Mouse (Mus musculus): ENCODE measurements at regions not wholly inside any gene's neighbourhood (a gene's known extent, or its start where the extent isn't known, plus 50 kb on each side); places are given as distances from the start of the nearest gene placed in this dataset.

GRCm38 (mm10) chr6:112062956-112063355, 210.6 kb upstream of the Lmcd1 start:
- Histone ChIP-seq H3K9me3 (ENCODE audit: low read length) (no peaks in the 10 kb centered on the region), H3K9ac (replicated peaks) (no peak overlapping the region), H3K4me3 (ENCODE audit: low read depth, low read length) (no peak overlapping the region), H3K4me2 (ENCODE audit: low read depth, low read length) (no peak overlapping the region), H3K27ac (ENCODE audit: low read depth) (no peak overlapping the region), H3K36me3 (replicated peaks; ENCODE audit: insufficient read depth, low read length) (no peaks in the 10 kb centered on the region), H3K4me1 (ENCODE audit: insufficient read depth) (no peaks in the 10 kb centered on the region), H3K27me3 (ENCODE audit: insufficient read depth, low read length) (no peaks in the 10 kb centered on the region)
- ATAC-seq (no peak), DNase-seq (no peak)
- TF ChIP-seq EP300 (IDR thresholded peaks at IDR 0.05; ENCODE audit: low read depth), result no peak
- TF ChIP-seq CTCF (IDR thresholded peaks at IDR 0.05; ENCODE audit: low read depth), result no peak
- WGBS (ENCODE audit: insufficient replicate concordance), result 53% methylated on average over 3 of the region's 3 CpGs

GRCm38 (mm10) chr6:112090597-112090996, 183.0 kb upstream of the Lmcd1 start:
- DNase-seq (no peak), ATAC-seq (no peak)
- no peak overlapping the region for H3K27ac ChIP-seq (ENCODE audit: low read depth)
- no peak overlapping the region for H3K4me2 ChIP-seq (ENCODE audit: low read depth, low read length)
- no peaks in the 10 kb centered on the region for H3K9me3 ChIP-seq (ENCODE audit: low read length)
- H3K36me3 ChIP-seq (replicated peaks; ENCODE audit: insufficient read depth, low read length), result no peaks in the 10 kb centered on the region
- no peak overlapping the region for H3K9ac ChIP-seq (replicated peaks)
- no peaks in the 10 kb centered on the region for H3K27me3 ChIP-seq (ENCODE audit: insufficient read depth, low read length)
- H3K4me3 ChIP-seq (ENCODE audit: low read depth, low read length), result no peak overlapping the region
- WGBS (ENCODE audit: insufficient replicate concordance), result 51% methylated on average over 3 of the region's 3 CpGs
- H3K4me1 ChIP-seq (ENCODE audit: insufficient read depth), result no peaks in the 10 kb centered on the region
- no peak for TF ChIP-seq CTCF (IDR thresholded peaks at IDR 0.05; ENCODE audit: low read depth)
- no peak for TF ChIP-seq EP300 (IDR thresholded peaks at IDR 0.05; ENCODE audit: low read depth)

GRCm38 (mm10) chr6:112091125-112091763, 182.3 kb upstream of the Lmcd1 start:
- H3K9ac ChIP-seq (replicated peaks), result no peak overlapping the region
- H3K4me3 ChIP-seq (ENCODE audit: low read depth, low read length), result no peak overlapping the region
- no peak for ATAC-seq
- H3K4me2 ChIP-seq (ENCODE audit: low read depth, low read length), result no peak overlapping the region
- no peaks in the 10 kb centered on the region for H3K36me3 ChIP-seq (replicated peaks; ENCODE audit: insufficient read depth, low read length)
- H3K27me3 ChIP-seq (ENCODE audit: insufficient read depth, low read length), result no peaks in the 10 kb centered on the region
- DNase-seq, result peak; percentile 16
- H3K4me1 ChIP-seq (ENCODE audit: insufficient read depth), result no peaks in the 10 kb centered on the region
- TF ChIP-seq CTCF (IDR thresholded peaks at IDR 0.05; ENCODE audit: low read depth) (peak; percentile 45), EP300 (IDR thresholded peaks at IDR 0.05; ENCODE audit: low read depth) (no peak)
- WGBS (ENCODE audit: insufficient replicate concordance), result 55% methylated on average over 3 of the region's 3 CpGs
- no peak overlapping the region for H3K27ac ChIP-seq (ENCODE audit: low read depth)
- H3K9me3 ChIP-seq (ENCODE audit: low read length), result no peaks in the 10 kb centered on the region

GRCm38 (mm10) chr6:112093300-112093699, 180.3 kb upstream of the Lmcd1 start:
- TF ChIP-seq EP300 (IDR thresholded peaks at IDR 0.05; ENCODE audit: low read depth) (no peak), CTCF (IDR thresholded peaks at IDR 0.05; ENCODE audit: low read depth) (no peak)
- no peaks in the 10 kb centered on the region for H3K9me3 ChIP-seq (ENCODE audit: low read length)
- DNase-seq (no peak), ATAC-seq (no peak)
- H3K4me1 ChIP-seq (ENCODE audit: insufficient read depth), result no peaks in the 10 kb centered on the region
- H3K4me2 ChIP-seq (ENCODE audit: low read depth, low read length), result no peak overlapping the region
- H3K27me3 ChIP-seq (ENCODE audit: insufficient read depth, low read length), result no peaks in the 10 kb centered on the region
- H3K9ac ChIP-seq (replicated peaks), result no peak overlapping the region
- H3K4me3 ChIP-seq (ENCODE audit: low read depth, low read length), result no peak overlapping the region
- WGBS (ENCODE audit: insufficient replicate concordance), result 69% methylated on average over 3 of the region's 3 CpGs
- no peak overlapping the region for H3K27ac ChIP-seq (ENCODE audit: low read depth)
- H3K36me3 ChIP-seq (replicated peaks; ENCODE audit: insufficient read depth, low read length), result no peaks in the 10 kb centered on the region

- Histone ChIP-seq H3K4me3 (ENCODE audit: low read depth, low read length) (no peak overlapping the region), H3K9me3 (ENCODE audit: low read length) (no peaks in the 10 kb centered on the region), H3K27me3 (ENCODE audit: insufficient read depth, low read length) (no peaks in the 10 kb centered on the region), H3K27ac (ENCODE audit: low read depth) (no peak overlapping the region), H3K36me3 (replicated peaks; ENCODE audit: insufficient read depth, low read length) (no peaks in the 10 kb centered on the region), H3K9ac (replicated peaks) (no peak overlapping the region), H3K4me1 (ENCODE audit: insufficient read depth) (no peaks in the 10 kb centered on the region), H3K4me2 (ENCODE audit: low read depth, low read length) (no peak overlapping the region)
- DNase-seq (no peak), ATAC-seq (no peak)
- 51% methylated on average over 3 of the region's 3 CpGs for WGBS (ENCODE audit: insufficient replicate concordance)
- TF ChIP-seq CTCF (IDR thresholded peaks at IDR 0.05; ENCODE audit: low read depth) (no peak), EP300 (IDR thresholded peaks at IDR 0.05; ENCODE audit: low read depth) (no peak)
These were observed 175.9 kb upstream of the Lmcd1 start for GRCm38 (mm10) chr6:112097699-112098098.

- ATAC-seq (no peak), DNase-seq (no peak)
- H3K4me1 ChIP-seq (ENCODE audit: insufficient read depth), result no peaks in the 10 kb centered on the region
- H3K9ac ChIP-seq (replicated peaks), result no peak overlapping the region
- H3K4me3 ChIP-seq (ENCODE audit: low read depth, low read length), result no peak overlapping the region
- no peak overlapping the region for H3K4me2 ChIP-seq (ENCODE audit: low read depth, low read length)
- no peaks in the 10 kb centered on the region for H3K27me3 ChIP-seq (ENCODE audit: insufficient read depth, low read length)
- H3K27ac ChIP-seq (ENCODE audit: low read depth), result no peak overlapping the region
- 84% methylated on average over 13 of the region's 13 CpGs for WGBS (ENCODE audit: insufficient replicate concordance)
- H3K36me3 ChIP-seq (replicated peaks; ENCODE audit: insufficient read depth, low read length), result no peaks in the 10 kb centered on the region
- no peak for TF ChIP-seq EP300 (IDR thresholded peaks at IDR 0.05; ENCODE audit: low read depth)
- TF ChIP-seq CTCF (IDR thresholded peaks at IDR 0.05; ENCODE audit: low read depth), result no peak
- no peaks in the 10 kb centered on the region for H3K9me3 ChIP-seq (ENCODE audit: low read length)
These were observed 164.9 kb upstream of the Lmcd1 start for GRCm38 (mm10) chr6:112108651-112109050.

Measured in liver, postnatal 0 days (tissue).